Mouse (Mus musculus): Measurements from ENCODE around the gene Acadvl.

- TF ChIP-seq POLR2A (IDR thresholded peaks at IDR 0.05; ENCODE audit: control insufficient read depth in 1 of 2, insufficient read depth in 1 of 2, low read depth in 1 of 2, low read length in 2 of 2, poor library complexity in 1 of 2) (no peak), USF1 (IDR thresholded peaks at IDR 0.05; ENCODE audit: low read depth, low read length) (no peak), ELF1 (IDR thresholded peaks at IDR 0.05; ENCODE audit: low read depth, low read length) (no peak), GATA1 (IDR thresholded peaks at IDR 0.05; ENCODE audit: low read depth, low read length) (no peak), ETS1 (IDR thresholded peaks at IDR 0.05; ENCODE audit: low read depth, low read length) (no peak), UBTF (IDR thresholded peaks at IDR 0.05; ENCODE audit: borderline replicate concordance, insufficient read depth, low read depth, low read length) (no peak), CTCF (IDR thresholded peaks at IDR 0.05 in 2 of 3, conservative IDR thresholded peaks at IDR 0.05 in 1 of 3; ENCODE audit: control insufficient read depth in 1 of 3, insufficient read depth in 1 of 3, low read depth in 2 of 3, low read length in 3 of 3, poor library complexity in 1 of 3, severe bottlenecking in 1 of 3) (peak in 2 of 3 experiments; percentile 48 to 65; a peak in 4 of 6 replicates), MAX (IDR thresholded peaks at IDR 0.05; ENCODE audit: low read length) (no peak), KAT2A (conservative IDR thresholded peaks at IDR 0.05; ENCODE audit: low read depth, low read length) (no peak), MAFK (IDR thresholded peaks at IDR 0.05; ENCODE audit: borderline replicate concordance, low read depth, low read length) (no peak), POLR2AphosphoS2 (IDR thresholded peaks at IDR 0.05; ENCODE audit: low read length) (no peak)
Measured at GRCm38 (mm10) chr11:70005521-70005920, 9.7 kb downstream of the Acadvl start.
